Mouse (Mus musculus) CD4-positive, CD25-positive, alpha-beta regulatory T cell, adult 2 months (primary cell): ENCODE data around the gene Htt.
"Not testable (repeated sequence)": the region's sequence is repeated elsewhere in the genome, so short reads cannot be mapped to it uniquely, and the experiment has no call there.

ENCODE experiments used
- DNase-seq: peaks from one replicate; pipeline ENCODE4 v3.0.0-alpha.2; 2012; ENCODE audit warnings: low read depth, low spot score

Htt gene

GRCm38 (mm10) chr5:34761509-34761908 lies at the start of gene Htt:
Gene Htt (plus strand): TSS chr5:34761740.
- peak; percentile 96 for DNase-seq

- not testable (repeated sequence) for DNase-seq
Observed at GRCm38 (mm10) chr5:34714371-34714770, 47.2 kb upstream of the Htt start.

- no peak for DNase-seq
Observed at GRCm38 (mm10) chr5:34714816-34715215, 46.7 kb upstream of the Htt start.

- DNase-seq = no peak
Observed at GRCm38 (mm10) chr5:34729141-34729540, 32.4 kb upstream of the Htt start.

GRCm38 (mm10) chr5:34730255-34730654 lies 31.3 kb upstream of the Htt start:
- no peak for DNase-seq

- DNase-seq = no peak
Observed at GRCm38 (mm10) chr5:34751477-34751876, 10.1 kb upstream of the Htt start.

- no peak for DNase-seq
Observed at GRCm38 (mm10) chr5:34758762-34759161, 2.8 kb upstream of the Htt start.

- DNase-seq = no peak
Observed at GRCm38 (mm10) chr5:34760850-34761508, 561 bp upstream of the Htt start.

- no peak for DNase-seq
Observed at GRCm38 (mm10) chr5:34761934-34762611, 533 bp downstream of the Htt start.

GRCm38 (mm10) chr5:34771818-34772217 lies 10.3 kb downstream of the Htt start:
- no peak for DNase-seq

- no peak for DNase-seq
Observed at GRCm38 (mm10) chr5:34772696-34773245, 11.2 kb downstream of the Htt start.

GRCm38 (mm10) chr5:34773392-34773791 lies 11.9 kb downstream of the Htt start:
- no peak for DNase-seq

GRCm38 (mm10) chr5:34785027-34785426 lies 23.5 kb downstream of the Htt start:
- DNase-seq = peak; percentile 26

GRCm38 (mm10) chr5:34791141-34791540 lies 29.6 kb downstream of the Htt start:
- no peak for DNase-seq

GRCm38 (mm10) chr5:34800292-34800953 lies 38.9 kb downstream of the Htt start:
- DNase-seq = no peak

- DNase-seq = no peak
Observed at GRCm38 (mm10) chr5:34806038-34806437, 44.5 kb downstream of the Htt start.

- no peak for DNase-seq
Observed at GRCm38 (mm10) chr5:34822431-34823149, 61.0 kb downstream of the Htt start.

- no peak for DNase-seq
Observed at GRCm38 (mm10) chr5:34854079-34854478, 92.5 kb downstream of the Htt start.

- no peak for DNase-seq
Observed at GRCm38 (mm10) chr5:34865367-34865766, 103.8 kb downstream of the Htt start.

GRCm38 (mm10) chr5:34880307-34880706 lies 118.8 kb downstream of the Htt start:
- not testable (repeated sequence) for DNase-seq

GRCm38 (mm10) chr5:34881023-34881422 lies 119.5 kb downstream of the Htt start:
- no peak for DNase-seq

- peak; percentile 14 for DNase-seq
Observed at GRCm38 (mm10) chr5:34885250-34885649, 123.7 kb downstream of the Htt start.
